Mouse (Mus musculus) neutrophil, adult 5-6 weeks (primary cell): Measurements from ENCODE around the gene Olfml2a. TPM values are rescaled to one million over a fixed set of nuclear protein-coding genes. Genes with fewer than 3 reads are reported as not detected.

Experiments used
- ATAC-seq: fragments of 151-379, 151-347 bp; 2 replicates; pipeline ENCODE4 v1.8.0; 2017; ENCODE audit warnings: mild to moderate bottlenecking, moderate TSS enrichment; ENCODE audit not compliant: insufficient number of reproducible peaks, poor library complexity, low FRiP score, severe bottlenecking; ENCODE audit errors: extremely low read depth
- total RNA-seq: library from RNA; stranded (forward); fragments of 200-1000 nt; gene quantifications from 2 replicates; pipeline ENCODE4 v1.2.3, GENCODE M21; 2017

Olfml2a gene
- total RNA-seq, 1 experiment from 2014 or later: not detected

- no peak for ATAC-seq
These were observed 43.4 kb downstream of the Olfml2a start for GRCm38 (mm10) chr2:38975181-38975580.

GRCm38 (mm10) chr2:38975941-38976805 lies 44.4 kb downstream of the Olfml2a start:
- no peak for ATAC-seq

- no peak for ATAC-seq
These were observed 46.1 kb downstream of the Olfml2a start for GRCm38 (mm10) chr2:38977837-38978236.

GRCm38 (mm10) chr2:38983456-38983855 lies 51.7 kb downstream of the Olfml2a start:
- ATAC-seq: no peak

- no peak for ATAC-seq
These were observed 54.8 kb downstream of the Olfml2a start for GRCm38 (mm10) chr2:38986580-38986979.

- no peak for ATAC-seq
These were observed 55.6 kb downstream of the Olfml2a start for GRCm38 (mm10) chr2:38987371-38987770.

- no peak for ATAC-seq
These were observed 56.2 kb downstream of the Olfml2a start for GRCm38 (mm10) chr2:38987803-38988510.

- ATAC-seq: no peak
These were observed 57.2 kb downstream of the Olfml2a start for GRCm38 (mm10) chr2:38988929-38989328.

- no peak for ATAC-seq
These were observed 60.2 kb downstream of the Olfml2a start for GRCm38 (mm10) chr2:38992004-38992403.

GRCm38 (mm10) chr2:38992452-38992851 lies 60.7 kb downstream of the Olfml2a start:
- no peak for ATAC-seq

GRCm38 (mm10) chr2:38997386-38998374 lies 65.9 kb downstream of the Olfml2a start, which contains the start of gene Wdr38:
Gene Wdr38, plus strand, starts transcription at chr2:38997476.
- ATAC-seq: peak; percentile 84

- no peak for ATAC-seq
These were observed 67.6 kb downstream of the Olfml2a start for GRCm38 (mm10) chr2:38999381-38999780.

- no peak for ATAC-seq
These were observed 68.3 kb downstream of the Olfml2a start for GRCm38 (mm10) chr2:38999910-39000586.

- no peak for ATAC-seq
These were observed 68.8 kb downstream of the Olfml2a start for GRCm38 (mm10) chr2:39000587-39000919.

- no peak for ATAC-seq
These were observed 70.1 kb downstream of the Olfml2a start for GRCm38 (mm10) chr2:39001866-39002265.

- no peak for ATAC-seq
These were observed 71.3 kb downstream of the Olfml2a start for GRCm38 (mm10) chr2:39003106-39003505.

- ATAC-seq: no peak
These were observed 71.7 kb downstream of the Olfml2a start for GRCm38 (mm10) chr2:39003512-39003911.

- ATAC-seq: no peak
These were observed 72.6 kb downstream of the Olfml2a start for GRCm38 (mm10) chr2:39004372-39004771.
